Mouse (Mus musculus): ENCODE data around the gene Prss53.

The Prss53 gene

DNA sequence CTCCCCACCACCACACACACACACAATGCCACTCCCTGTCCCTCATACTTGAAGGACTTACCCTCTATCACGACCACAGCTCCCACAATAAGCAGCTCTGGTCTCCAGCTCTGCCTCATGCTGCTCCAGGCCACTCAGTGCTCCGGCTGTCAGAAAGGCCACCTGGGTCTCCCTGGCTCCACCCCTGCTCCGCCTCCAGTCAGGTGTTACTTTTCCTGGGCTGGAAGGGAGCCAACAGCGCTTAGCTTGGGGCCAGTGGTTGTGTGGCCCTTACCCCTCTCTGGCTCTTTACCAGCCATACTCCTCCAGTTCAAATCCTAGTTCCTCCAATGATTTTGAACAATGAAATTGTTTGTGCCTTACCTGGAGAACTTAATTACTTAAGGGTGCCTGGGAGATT is at the start of gene Prss53:
Prss53 (minus strand) TSS at position 173 of the 400 bp plus-strand sequence.
- DNase-seq (ENCODE audit: low read depth, low spot score) = no peak

DNA sequence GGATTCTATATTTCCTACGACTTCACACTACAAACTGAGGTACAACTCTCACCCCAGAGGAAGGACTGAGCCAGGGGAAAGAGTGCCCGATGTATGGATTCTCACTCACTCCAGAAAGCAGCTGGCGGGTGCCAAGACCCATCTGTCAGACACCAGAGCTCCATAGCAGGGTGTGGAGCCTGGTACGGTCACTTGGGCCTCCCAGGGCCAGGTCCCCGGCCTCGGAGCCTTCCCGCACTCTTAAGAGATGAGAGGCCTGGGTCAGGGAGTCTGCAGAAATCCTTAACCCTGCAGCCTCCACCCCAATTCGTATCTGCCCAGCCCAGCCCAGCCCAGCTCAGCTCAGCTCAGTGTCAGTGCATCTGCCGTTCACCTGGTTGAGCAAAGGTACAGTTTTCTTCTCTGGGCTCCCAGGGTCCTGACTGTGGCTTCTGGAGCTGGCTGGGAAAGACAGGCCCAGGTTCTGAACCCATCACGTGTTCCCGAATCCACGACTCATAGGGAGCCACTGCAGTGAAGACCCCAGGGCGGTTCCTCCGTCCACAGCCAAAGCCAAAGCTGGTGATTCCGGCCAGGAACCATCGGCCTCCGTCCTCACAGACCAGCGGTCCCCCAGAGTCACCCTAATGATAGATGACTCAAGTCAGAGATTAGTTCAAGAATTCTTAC is 45.6 kb upstream of the Prss53 start:
- no peak for DNase-seq (ENCODE audit: low read depth, low spot score)

DNA sequence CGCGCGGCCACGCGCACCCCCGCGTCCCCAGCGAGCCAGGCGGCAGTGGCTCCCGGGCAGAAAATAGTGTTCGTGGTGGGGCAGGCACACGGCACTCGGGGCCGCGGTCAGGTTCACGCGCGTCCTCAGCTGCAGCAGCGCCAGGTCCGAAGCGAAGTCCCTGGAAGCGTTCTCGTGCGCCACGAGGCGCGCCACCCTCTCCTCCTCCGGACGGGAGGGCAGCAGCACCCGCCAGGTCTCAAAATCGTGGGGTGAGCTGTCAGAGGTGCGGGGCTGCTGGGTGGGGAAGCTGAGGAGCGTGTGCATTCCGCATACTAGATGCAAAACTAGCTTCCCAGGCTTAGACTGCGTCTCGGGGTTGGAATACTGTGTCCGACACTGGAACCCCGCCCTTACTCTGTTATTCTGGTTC is 45.0 kb upstream of the Prss53 start:
- no peak for DNase-seq (ENCODE audit: low read depth, low spot score)

DNA sequence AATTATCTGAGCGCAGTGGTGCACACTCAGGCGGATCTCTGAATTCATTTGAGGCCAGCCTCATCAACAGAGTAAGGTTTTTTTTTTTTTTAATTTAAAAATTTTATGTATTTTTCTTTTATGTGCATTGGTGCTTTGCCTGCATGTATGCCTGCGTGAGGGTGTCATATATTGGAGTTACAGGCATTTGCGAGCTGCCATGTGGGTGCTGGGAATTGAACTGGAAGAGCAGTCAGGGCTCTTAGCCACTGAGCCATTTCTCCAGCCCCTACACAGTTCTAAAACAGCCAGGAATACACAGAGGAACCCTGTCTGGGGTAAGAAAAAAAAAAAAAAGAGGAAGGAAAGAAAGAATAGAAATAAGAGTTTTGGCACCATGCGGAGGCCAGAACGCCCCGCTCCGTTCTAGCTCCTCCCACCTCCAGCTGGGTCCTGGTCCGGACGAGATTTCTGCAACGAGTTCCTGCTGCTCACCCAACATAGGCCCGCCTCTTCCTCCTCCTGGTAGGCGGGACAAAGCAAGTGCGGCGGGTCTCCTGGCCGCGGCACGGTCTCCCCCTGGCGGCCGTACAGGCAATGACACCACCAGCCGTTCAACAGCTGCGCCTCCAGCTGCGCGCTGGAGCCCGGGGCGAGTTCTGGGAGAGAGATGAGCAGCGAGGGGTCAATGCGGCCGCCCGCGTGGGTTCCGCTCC is 44.4 kb upstream of the Prss53 start:
- peak; percentile 97 for DNase-seq (ENCODE audit: low read depth, low spot score)

DNA sequence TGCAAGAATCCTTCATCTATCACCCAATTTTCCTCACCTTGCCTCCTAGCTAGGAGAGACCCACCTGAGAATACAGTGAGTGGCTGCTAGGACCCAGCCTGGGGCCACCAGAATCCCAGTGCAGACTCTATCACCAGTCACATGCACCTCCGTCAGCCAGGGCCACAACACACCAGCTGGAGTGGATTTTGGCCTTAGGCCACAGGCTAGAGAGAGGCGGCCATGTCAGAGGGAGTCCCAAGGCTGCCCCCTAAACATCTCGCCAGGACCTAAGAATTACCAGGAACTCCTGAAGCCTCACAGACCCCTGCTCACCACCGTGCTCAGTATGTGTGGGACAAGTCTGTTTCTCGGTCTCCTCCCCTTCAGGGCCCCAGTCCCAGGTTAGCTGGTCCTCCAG is 43.3 kb upstream of the Prss53 start:
- no peak for DNase-seq (ENCODE audit: low read depth, low spot score)

DNA sequence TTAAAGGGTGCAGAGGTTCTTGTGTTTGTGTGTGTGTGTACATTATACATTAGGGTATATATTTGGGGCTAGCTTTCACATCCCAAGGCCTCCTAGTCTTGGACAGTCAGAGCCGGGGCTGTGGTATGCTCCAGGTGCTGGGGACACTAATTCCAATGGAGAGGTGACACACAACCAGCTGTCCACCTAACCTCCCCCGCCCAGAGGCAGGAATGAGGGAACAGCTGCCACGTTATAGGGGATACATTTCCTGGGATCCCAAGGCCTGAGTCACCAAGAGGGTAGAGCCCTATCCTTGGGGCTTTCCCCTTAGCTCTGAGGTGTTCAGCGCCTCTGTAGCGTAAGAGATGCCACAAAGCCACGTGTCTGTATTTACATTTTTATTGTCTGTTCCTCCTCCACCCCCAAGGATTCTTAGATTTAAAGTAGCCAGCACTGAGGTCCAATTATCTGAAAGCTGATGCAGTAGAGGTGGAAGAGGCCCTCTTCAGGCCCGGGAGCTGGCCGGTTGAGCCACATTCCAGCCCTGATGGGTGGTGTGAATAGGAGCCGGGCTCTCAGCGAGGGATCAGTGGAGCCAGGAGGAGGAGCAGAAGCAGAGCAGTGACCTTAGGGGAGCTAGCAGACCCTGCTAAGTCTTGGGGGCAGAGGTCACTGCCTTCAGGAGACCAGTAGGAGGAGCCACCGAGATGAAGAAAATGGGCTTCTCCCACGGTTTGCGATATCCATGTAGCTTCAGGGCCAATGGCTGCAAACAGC is 41.7 kb upstream of the Prss53 start:
- DNase-seq (ENCODE audit: low read depth, low spot score) = no peak

DNA sequence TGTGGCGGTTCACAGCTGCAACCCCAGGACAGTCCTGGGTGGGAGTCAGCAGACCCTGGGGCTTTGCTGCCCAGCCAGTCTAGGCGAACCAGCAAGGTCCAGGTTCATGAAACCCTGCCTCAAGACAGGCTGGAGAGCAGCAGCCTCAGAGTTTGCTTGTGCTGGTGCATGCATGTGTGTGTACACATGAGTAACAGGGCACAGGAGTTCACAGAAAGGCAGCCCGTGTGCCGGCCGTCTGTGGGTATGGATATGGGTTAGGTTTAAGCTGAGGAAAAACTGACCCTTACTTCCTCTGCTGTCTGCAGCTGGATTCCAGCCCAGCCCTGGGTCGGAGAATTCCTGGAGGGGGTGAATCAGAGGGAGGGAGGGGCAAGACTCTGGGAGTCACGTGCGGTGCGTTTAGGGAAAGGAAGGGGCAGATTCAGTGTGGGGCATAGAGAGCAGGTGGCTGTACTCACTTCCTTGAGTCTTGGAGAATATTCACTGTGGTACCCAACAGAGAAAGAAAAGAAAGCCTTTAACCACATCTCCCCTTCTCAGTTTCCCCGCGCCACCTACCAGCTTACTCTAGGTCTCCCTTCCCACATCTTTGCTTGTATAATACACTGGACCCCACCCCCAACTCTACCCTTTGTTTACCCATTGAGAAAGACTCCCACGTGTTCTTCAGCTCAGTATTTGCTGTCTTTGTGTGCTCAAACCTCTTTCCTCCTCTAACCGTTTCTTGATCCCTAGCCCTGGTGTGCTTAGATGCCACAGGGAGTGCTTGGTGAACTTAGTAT is 40.8 kb upstream of the Prss53 start:
- DNase-seq (ENCODE audit: low read depth, low spot score) = no peak

DNA sequence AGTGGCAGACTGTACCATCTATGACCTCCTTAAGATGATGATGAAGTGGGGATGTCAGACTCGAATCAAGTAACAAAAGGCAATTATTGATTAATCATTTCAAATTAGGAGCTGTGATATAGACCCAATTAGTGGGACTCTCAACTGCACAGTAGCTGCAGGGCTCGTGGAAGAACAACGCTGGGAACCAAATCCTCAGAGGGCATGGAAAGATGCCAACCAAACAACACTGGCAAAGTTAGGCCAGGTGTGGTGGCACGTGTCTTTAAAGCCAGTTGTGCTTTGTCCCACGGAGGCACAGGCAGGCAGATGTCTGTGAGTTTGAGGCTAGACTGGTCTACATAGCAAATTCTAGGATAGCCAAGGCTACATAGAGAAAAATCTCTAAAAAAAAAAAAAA is 39.9 kb upstream of the Prss53 start:
- DNase-seq (ENCODE audit: low read depth, low spot score) = no peak

DNA sequence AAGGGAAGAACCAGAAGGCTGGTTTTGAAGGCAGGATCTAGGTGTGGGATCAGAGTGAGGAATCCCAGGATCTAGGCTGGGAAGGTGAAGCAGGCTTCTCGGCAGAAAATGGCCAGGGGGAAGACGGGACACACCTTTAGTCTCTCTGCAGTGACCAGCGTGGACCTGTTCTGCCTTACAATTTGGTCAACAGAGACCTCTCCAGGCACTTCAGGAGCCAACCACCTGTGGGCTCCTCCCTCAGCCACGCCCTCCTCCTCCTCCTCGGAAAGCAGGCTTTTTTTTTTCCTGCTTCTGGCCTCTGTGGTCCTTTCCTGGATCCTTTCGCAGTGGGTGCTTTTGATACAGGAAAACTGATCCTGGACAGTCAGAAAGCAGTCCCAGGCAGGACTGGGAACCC is 39.2 kb upstream of the Prss53 start, which contains the start of gene Prss8:
Prss8 (minus strand) TSS at position 182 of the 400 bp plus-strand sequence.
- no peak for DNase-seq (ENCODE audit: low read depth, low spot score)

DNA sequence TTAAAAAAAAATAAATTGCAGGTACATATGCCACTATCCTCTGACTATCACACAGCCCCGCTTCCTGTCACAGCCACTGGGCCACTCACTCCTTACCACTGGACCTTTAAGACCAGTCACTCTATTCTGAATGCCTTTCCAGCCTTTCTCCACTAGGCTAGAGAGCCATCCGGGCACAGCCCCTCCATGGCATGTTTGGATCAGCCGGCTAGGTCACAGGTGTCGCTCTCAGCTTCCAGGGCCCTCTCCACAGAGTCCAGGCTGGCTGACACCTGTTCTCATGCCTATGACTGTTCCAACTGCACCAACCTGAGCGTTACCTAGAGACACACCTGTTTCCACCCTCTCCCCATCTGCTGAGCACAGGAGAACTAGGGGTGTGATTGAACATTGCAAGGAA is 37.8 kb upstream of the Prss53 start:
- DNase-seq (ENCODE audit: low read depth, low spot score) = no peak

DNA sequence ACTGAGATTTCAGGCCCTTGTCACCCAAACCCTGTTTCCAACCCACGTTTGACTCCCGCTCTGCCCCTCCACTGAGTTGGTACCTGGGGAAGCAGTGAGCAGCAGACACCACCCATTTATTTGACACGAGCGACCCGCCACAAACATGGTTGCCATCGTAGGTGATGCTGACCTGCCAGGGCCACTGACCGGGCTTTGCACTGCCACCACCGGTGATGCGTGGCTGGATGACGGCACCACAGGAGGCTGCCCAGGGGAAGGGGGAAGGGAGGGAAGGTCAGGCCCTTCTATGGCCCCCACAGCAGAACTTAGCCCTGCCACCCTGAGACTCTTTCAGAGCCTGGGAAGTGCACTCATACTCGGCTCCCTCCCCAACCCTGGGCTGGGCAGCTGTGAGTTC is 37.0 kb upstream of the Prss53 start:
- no peak for DNase-seq (ENCODE audit: low read depth, low spot score)

DNA sequence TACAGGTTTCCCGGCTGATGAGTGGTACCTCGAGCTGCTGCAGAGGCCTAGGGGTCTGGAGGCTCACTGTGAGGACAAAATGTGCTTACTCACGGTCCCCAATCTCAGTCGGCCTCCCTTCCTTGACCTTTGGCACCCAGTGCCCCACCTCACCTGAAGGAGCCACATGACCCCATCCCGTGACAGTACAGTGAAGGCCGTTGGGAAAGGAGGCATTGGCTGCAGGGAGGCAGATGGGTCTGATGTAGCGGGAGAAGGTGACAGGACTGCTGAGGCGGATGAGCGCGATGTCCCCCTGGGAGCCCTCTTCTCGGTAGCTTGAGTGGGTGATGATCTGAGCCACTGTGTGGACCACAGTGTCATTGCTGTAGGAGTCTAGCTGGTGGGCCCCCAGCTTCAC is 36.1 kb upstream of the Prss53 start:
- no peak for DNase-seq (ENCODE audit: low read depth, low spot score)

DNA sequence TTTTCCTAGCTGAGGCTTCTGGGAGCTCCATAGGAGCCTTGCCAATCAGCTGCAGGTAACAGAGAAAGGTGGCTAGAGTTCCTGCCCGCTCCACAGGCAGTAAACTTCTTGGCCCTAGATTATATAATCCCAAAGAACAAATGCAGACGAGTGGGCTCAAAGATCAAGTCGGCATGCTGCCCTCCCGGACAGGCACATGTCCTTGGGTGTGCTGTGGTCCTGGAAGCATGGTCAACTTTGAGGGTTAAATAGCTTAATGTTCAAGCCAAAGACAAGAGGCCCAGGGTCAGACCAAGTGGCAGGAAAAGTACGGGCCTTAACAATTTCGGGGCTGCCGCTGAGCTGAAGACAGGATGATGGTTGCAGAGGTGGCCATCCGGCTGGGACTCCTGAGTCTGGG is 35.3 kb upstream of the Prss53 start:
- no peak for DNase-seq (ENCODE audit: low read depth, low spot score)

DNA sequence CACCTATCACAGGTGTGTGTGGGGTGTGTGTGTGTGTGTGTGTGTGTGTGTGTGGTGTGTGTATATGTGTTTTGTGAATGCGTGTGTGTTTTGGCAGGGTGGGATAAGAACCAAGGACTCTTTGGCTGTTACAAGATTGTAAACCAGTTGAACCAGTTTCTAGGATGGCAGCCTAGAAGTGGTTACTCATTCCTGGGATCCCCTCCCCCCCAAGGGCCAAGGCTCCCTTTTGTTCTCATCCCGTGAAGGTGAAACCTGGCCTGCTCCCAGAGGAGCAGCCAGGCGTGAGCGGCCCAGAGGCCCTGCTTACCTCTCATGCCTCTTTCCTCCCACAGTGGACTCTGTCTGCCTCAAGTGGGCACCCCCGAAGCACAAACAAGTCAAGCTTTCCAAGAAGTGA is 34.5 kb upstream of the Prss53 start:
- no peak for DNase-seq (ENCODE audit: low read depth, low spot score)

DNA sequence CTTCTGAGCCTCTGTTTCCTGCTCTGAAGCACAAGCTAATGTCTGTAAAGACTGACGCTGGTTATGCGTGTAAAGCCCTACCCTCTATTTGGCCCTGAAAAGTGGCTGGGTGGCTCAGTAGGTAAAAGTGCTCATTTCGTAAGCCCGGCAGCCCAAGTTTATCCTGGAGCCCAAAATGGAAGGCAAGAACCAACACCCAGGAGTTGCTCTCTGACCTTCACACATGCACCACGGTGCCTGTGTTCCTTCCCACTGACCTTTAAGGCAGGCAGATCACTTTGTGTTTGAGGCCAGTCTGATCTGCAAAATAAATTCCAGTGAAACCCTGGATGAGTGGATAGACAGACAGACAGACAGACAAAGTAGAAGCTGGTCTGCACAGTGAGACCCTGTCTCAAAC is 32.9 kb upstream of the Prss53 start:
- DNase-seq (ENCODE audit: low read depth, low spot score) = no peak

DNA sequence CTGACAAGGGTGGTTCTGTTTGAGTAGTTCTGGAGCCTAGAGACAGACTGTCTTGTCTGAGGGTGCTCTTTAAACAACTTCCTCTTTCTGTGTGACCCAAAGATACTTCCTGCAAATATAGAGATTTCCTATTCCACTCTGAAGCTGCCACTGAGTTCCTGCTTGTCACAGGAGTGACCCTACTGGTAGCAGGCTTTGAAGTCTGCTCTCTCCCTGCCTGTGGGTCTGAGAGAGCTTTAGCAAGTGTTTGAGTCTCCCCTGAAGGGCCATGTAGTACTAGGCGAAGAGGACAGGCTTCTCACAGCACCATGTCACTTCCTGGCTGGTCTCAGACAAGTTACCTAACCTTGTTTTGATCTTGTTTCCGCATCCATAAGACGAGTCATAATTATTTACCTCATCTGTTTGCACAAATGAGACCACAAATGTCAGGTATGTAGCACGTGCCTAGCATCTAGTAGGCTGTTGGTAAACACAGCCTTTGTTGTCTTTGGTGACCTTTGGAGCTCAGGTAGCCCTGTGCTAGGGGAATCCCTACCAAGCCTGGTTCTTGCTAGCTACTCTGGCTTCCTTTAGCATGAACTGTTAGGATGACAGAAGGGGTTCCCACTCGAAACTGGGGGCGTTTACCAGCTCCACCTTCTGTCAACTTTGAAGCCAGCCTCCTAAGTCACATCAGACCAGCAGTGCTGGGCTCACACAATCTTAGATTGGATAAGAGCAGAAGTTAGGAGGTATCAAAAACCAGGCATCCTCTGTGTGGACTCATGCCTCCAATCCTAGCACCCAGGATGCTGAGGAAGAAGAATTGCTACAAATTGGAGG is 31.9 kb upstream of the Prss53 start:
- DNase-seq (ENCODE audit: low read depth, low spot score) = peak; percentile 80

DNA sequence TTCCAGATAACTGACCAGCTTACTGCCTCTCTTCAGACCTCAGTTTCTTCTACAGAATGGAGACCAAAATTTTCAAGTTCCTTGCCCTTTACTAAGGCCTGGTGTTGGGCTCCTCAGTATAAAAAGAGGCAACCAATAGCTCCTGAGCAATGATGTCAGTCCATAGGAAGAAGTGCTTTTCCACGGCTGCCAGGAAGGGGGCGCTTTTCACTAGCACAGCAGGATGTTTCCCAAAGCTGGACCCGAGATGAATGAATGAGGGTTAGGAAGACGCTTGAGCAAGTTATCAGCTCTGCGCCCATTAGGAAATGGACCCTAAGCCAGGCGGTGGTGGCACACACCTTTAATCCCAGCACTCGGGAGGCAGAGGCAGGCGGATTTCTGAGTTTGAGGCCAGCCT is 30.7 kb upstream of the Prss53 start:
- DNase-seq (ENCODE audit: low read depth, low spot score) = peak; percentile 53

DNA sequence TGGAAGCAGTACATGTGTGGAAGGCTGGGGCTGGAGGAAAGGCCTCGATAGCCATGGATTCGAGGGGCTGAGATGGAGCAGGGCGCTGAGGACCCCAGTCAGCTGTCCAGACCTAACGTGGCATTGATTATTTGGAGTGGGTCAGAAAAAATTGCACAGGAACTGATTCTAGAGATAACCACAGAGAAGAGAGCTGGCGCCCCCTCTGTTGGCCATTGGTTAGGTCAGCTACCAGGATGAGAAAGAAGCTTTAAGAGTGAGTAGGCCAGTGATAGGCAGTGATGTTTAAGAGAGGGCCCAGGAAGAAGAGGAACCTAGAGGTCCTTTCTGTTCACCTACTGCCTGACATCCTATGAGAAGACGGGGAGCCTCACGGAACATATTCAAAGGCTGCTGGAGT is 28.5 kb upstream of the Prss53 start:
- peak; percentile 48 for DNase-seq (ENCODE audit: low read depth, low spot score)

DNA sequence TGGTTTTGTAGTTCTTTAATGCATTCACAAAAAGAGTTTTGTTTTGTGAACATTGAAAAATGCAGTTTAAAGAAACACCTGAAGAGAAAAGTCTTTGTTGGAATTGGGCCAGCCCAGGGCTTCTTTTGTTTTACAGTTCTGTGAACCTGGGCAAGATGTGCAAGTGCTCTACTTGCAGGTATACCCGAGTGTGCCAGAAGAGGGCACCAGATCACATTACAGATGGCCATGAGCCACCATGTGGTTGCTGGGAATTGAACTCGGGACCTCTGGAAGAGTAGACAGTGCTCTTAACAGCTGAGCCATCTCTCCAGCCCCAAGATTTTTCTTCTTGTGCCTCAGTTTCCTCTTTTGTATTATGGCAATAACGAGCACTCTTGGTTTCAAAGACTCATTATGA is 27.4 kb upstream of the Prss53 start:
- peak; percentile 85 for DNase-seq (ENCODE audit: low read depth, low spot score)

DNA sequence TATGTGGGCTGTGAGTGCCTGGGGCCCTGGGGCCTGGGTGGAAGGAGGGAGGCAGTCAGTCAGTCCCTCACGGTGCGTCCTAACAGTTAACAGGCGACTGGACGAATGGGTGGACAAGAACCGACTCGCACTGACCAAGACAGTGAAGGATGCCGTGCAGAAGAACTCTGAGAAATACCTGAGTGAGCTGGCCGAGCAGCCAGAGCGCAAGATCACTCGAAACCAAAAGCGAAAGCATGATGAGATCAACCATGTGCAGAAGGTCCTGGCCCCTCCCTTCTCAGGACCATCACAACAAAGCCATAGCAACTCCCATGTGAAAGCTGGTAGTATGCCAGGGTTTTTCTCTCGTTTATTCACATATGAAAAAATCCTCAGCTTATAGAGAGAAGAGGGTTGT is 24.5 kb upstream of the Prss53 start:
- DNase-seq (ENCODE audit: low read depth, low spot score) = peak; percentile 40

DNA sequence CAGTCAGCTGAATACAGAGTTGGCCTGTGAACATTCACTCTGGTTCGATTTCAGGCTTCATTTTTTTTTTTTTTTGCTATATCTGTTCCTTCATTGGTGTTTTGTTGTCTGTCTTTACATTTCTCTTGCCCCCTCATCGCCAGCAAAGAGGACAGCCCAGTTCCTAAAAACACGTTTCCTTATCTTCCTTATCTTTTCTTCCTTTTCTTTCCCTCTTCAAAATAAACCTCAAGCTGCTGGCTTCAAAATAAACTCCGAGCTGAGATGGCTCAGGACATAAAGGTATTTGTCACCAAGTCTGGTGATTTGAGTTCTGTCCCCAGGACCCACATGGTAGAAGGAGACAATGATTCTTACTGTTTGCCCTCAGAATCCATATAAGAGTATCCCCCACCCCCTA is 22.2 kb upstream of the Prss53 start:
- no peak for DNase-seq (ENCODE audit: low read depth, low spot score)
